Mouse (Mus musculus) brain, embryonic 14.5 days (tissue): ENCODE measurements around the gene Rreb1.

Source experiments
- CTCF ChIP-seq: fragments of 200-500 bp; IDR thresholded peaks from 2 replicates; pipeline ENCODE4 v1.5.1; 2012; ENCODE audit warnings: inconsistent platforms, mild to moderate bottlenecking, moderate library complexity, borderline replicate concordance; ENCODE audit not compliant: insufficient read depth, insufficient read length; ENCODE audit errors: extremely low read depth
- POLR2A ChIP-seq: fragments of 200-500 bp; IDR thresholded peaks from 2 replicates; pipeline ENCODE4 v1.6.1; 2012; ENCODE audit warnings: mild to moderate bottlenecking, inconsistent platforms, borderline replicate concordance; ENCODE audit not compliant: poor library complexity, insufficient read depth, insufficient read length, severe bottlenecking; ENCODE audit errors: extremely low read depth

GRCm38 (mm10) chr13:37864697-37865096, 86.5 kb downstream of the Rreb1 start:
- TF ChIP-seq POLR2A (no peak), CTCF (no peak)
